Mouse (Mus musculus) common myeloid progenitor, adult 5-6 weeks (primary cell): ENCODE data around the gene Sdhb. TPM values are rescaled to one million over a fixed set of nuclear protein-coding genes. Genes with fewer than 3 reads are reported as not detected.

Source experiments
- ATAC-seq: replicated peaks from 2 replicates; pipeline ENCODE4 v1.8.0; 2016; ENCODE audit warnings: low read depth, mild to moderate bottlenecking, moderate TSS enrichment, inconsistent platforms; ENCODE audit not compliant: poor library complexity, severe bottlenecking
- total RNA-seq: library from RNA; stranded (forward); fragments of 200-1000, 187-1606 nt; gene quantifications from 2 replicates; pipeline ENCODE4 v1.2.3, GENCODE M21; 2017

Gene Sdhb
- total RNA-seq, 1 experiment from 2014 or later: 115 TPM

- no peak for ATAC-seq
Observed at GRCm38 (mm10) chr4:140947487-140948440, 13.2 kb upstream of the Sdhb start.

DNA sequence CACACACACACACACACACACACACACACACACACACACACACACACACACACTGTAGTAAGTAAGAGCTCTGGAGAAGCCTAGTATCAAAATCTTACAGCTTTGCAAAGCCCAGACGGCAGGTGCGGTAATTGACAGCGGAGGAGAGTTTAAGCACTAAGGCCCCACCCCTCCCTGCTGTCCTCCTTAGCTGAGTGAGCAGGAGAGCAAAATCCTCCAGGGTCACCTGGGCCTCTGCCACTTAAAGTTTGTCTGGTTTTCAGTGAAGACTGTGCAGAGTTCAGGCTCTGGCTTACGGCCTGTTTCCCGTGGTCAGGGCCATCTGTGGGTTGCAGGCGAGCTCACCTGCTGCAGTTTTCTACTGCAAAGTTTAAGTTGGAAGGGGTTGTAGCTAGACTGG is 12.5 kb upstream of the Sdhb start:
- no peak for ATAC-seq

DNA sequence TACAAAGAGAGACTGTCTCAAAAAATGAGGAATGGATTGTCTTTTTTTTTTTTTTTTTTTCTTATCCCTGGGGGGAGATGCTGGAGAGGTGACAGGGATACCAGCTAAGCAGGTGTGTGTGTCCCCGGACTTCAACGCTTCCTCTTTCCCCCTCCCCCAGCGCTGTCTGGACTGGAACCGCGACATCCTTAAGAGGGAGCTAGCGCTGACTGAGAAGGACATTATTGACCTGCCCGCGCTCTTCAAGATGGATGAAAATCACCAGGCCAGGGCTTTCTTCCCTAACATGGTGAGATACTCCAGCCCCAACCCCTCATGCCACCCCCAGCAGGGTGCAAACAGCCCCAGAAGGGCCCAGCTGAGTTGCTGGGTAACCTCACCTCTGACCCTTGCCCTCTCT is 12.0 kb upstream of the Sdhb start:
- no peak for ATAC-seq

DNA sequence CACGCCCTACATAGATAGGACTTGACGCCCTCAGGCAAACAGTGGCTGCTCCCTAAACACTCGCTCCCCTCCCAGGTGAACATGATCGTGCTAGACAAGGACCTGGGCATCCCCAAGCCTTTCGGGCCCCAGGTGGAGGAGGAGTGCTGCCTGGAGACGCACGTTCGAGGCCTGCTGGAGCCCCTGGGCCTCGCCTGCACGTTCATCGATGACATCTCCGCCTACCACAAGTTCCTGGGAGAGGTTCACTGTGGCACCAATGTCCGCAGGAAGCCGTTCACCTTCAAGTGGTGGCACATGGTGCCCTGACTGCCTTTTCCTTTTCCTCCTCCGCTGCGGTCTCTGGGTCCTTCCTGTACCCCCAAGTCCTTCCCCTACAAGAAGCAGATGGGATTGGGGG is 11.4 kb upstream of the Sdhb start:
- ATAC-seq: no peak

GRCm38 (mm10) chr4:140950574-140950973 is 10.4 kb upstream of the Sdhb start:
- ATAC-seq: no peak

DNA sequence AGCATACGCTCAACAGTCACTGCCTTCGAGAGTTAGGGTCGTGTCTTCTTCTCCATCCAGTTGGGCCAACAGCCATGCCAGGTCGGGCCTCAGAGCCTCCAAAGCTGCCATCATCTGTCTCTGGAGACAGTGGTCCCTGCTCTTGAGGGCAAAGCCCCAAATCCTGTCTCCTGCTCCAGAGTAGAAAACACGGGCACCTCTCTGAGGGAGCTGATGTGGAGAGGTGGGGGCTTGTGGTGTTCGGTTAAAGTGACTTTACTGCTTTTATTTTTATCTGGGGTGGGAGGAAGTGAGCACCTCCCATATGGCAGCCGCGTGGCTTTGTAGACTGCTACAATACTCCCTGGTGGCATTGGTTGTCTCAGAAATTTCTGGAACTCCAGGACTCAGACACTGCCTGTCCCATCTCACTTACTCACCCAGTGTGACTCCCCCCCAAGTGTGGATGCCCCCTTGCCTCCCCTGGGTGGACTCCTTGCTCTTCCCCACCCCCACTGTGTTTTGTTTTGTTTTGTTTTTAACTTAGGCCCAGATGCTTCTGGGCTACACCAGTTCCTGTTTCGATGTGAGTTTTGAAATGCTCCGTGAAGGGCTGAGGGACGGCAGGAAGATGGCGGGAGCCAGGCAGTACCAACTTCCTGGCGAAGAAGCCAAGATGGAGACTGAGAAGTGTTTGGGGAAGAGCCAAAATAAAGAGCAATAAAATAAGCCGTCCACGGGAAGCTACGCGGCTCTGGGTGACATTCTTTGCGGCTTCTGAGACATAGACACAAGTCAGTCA is 9.0 kb upstream of the Sdhb start:
- peak; percentile 70 for ATAC-seq

DNA sequence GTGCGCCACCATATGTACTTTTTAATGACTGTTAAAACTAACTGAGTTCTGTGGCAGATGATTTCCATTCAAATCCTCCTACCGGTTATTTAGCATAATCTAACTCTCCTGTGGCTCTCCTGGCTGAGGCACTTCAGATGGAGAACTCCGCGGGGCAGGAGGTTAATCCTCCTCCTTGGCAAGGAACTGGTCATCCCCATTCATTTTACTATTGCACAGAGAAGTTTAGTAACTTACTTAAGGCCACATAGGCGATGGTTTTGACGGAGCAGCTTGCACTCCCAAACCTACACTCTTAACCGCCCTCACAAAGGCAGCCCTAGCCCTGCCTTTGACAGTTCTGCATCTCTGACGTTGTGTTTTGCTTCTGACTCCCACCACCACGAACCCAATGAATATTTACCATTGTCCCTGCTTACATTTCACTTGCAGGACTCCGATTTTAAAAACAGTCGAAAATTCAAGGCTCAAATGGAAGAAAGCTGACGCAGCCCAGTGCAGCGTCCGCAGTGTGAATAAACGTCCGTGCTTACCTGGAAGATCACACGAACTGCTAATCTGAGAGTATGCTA is 3.8 kb upstream of the Sdhb start:
- ATAC-seq: no peak

- peak; percentile 57 for ATAC-seq
Observed at GRCm38 (mm10) chr4:140957725-140958124, 3.3 kb upstream of the Sdhb start.

DNA sequence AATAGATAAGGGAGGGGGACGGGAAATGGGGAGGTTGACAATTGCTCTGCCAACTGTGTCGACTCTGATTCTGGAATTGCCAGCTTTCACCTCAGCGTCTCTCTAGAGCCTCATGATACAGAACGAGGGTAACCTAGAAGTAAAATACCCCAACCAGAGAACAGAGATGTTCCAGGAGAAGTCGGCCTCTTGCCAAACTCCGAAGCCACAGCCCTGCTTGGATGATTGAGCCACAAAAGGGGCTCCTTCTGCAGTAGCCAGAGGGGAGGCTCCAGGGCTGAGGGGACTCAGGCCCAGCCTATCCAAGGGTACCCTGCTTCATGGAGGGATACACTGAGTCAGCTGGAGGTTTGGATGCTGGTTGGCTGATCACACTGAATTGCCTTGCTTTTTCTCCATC is 2.7 kb upstream of the Sdhb start:
- no peak for ATAC-seq

GRCm38 (mm10) chr4:140959128-140959679 is 1.8 kb upstream of the Sdhb start:
- no peak for ATAC-seq

- ATAC-seq: no peak
Observed at GRCm38 (mm10) chr4:140959715-140960479, 1.1 kb upstream of the Sdhb start.

DNA sequence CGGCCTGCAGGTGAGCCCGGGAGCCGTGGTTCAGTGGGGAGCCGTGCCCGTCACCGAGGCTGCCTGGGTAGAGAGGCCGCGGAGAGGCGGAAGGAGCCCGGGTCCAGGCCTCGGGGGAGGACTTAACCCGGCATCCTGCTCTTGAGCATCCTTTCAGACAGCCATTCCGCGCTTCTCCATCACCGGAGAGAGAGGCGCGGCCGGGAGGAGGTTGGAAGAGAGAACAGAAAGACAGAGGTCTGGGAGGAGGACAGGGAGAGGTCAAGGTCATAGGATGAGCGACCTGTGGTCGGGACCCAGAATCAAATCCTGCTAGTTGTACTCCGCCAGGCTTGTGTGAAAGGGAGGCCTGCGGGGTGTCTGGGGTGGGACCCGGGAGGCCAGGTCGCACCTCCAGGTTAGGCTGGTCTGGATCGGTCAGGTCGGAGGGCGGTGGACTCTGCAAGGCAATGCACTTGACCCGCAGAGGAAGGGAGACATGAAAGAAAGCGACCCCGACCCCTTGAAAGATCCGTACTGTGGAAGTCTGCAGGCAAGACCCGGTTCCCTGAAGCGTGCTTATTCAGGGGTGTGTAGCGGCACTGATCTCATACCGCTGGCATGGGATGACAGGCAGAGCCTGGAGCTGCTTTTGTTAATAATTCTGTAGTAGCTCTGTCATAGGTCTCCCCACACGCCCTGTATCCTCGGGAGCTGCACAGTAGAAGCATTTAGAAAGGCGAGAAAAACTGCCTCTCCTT is 634 bp downstream of the Sdhb start:
- no peak for ATAC-seq

GRCm38 (mm10) chr4:140962207-140962909 is 1.4 kb downstream of the Sdhb start:
- ATAC-seq: no peak

DNA sequence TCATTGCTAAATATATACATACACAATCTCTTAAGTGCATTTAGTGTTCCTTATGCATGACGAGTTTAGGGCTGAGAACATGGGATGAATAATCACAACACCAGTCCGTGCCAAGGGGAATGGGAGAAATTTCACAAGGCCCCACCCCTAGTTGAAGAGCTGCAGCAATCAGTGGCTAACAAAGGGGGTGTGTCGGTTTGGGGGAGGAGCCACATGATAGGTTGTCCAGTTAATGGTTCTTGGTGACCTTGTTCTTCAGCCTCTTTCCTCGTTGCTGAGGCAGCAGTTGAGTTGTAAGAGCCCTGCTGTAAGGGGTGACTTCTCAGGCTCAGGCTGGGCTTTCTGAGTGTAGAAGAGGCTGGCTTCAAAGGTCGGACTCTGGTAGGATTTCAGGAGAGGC is 1.9 kb downstream of the Sdhb start:
- ATAC-seq: no peak

- no peak for ATAC-seq
Observed at GRCm38 (mm10) chr4:140963941-140964597, 3.1 kb downstream of the Sdhb start.

DNA sequence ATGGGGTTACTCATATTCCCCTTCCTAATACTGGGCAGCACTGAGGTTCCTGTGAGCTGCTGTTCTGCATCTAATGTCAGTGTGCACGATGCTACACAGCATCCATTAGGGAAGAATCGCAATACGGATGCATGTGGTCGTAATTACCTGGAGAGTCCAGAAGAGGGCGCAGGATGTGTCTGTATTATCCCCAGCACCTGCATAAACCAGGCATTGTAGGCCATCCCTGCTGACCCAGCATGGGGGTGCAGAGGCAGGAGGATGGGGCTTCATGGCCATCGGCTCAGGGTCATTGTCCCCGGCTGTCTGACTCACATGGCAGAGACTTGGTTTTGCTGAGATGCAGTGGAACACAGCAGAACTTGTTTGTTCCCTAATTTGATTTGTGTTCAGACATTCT is 3.6 kb downstream of the Sdhb start:
- ATAC-seq: peak; percentile 46

DNA sequence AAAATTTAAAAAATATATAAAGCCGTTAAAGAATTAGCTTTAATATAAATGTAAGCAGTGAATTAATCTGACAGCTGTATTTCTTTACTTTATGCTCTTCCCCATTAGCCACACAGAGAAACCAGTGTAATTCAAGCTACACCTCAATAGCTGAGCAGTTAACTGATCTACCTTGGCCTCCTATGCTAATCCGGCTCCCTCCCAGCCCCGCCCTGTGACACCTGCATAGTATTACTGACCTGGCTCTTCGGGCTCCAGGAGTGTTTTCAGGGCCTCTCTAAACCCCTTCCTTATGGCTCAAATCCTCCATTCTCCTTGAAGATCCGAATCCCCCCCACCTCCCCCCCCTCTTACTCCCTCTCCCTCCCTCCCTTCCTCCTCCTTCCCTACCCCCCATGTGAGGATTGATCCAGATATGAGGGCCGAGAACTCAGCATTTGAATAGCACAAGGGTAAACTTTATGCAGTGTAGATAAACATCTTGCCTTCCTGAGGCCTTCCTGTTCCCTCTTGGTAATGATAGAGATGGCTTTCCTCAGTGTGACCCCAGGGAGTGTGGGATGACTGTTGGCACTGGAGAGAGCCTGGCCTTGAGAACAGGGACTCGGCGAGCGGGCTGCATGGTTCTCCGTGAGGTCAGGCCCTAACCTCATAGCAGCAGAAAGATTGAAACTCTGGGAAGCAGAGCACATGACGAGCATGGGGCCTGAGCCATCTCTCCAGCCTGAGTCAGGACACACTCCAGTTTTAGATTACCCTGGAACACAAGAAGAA is 6.6 kb downstream of the Sdhb start:
- no peak for ATAC-seq
